Mouse (Mus musculus): ENCODE measurements around the gene Gja5. TPM values are rescaled to one million over a fixed set of nuclear protein-coding genes. Genes with fewer than 3 reads are reported as not detected.

The Gja5 gene
- polyA plus RNA-seq, 1 experiment from 2014 or later, result 2.5 TPM

GRCm38 (mm10) chr3:96882061-96882849 is 22.2 kb upstream of the Gja5 start:
- peaks cover 86% of the 10 kb centered on the region for H3K36me3 ChIP-seq
- ATAC-seq, result no peak
- no peaks in the 10 kb centered on the region for H3K27me3 ChIP-seq (replicated peaks)
- no peak overlapping the region for H3K9ac ChIP-seq
- H3K9me3 ChIP-seq (replicated peaks), result no peaks in the 10 kb centered on the region
- no peak overlapping the region for H3K27ac ChIP-seq
- H3K4me3 ChIP-seq, result no peak overlapping the region
- no peak overlapping the region for H3K4me2 ChIP-seq
- 85% methylated on average over 14 of the region's 14 CpGs for WGBS (ENCODE audit: insufficient replicate concordance)
- H3K4me1 ChIP-seq, result no peaks in the 10 kb centered on the region

GRCm38 (mm10) chr3:96883690-96884089 is 20.8 kb upstream of the Gja5 start:
- no peak for ATAC-seq
- Histone ChIP-seq H3K27ac (no peak overlapping the region), H3K9ac (no peak overlapping the region), H3K4me3 (no peak overlapping the region), H3K36me3 (peaks cover 89% of the 10 kb centered on the region), H3K27me3 (replicated peaks) (no peaks in the 10 kb centered on the region), H3K4me1 (no peaks in the 10 kb centered on the region), H3K4me2 (no peak overlapping the region), H3K9me3 (replicated peaks) (no peaks in the 10 kb centered on the region)
- WGBS (ENCODE audit: insufficient replicate concordance), result 86% methylated on average over 7 of the region's 7 CpGs

- Histone ChIP-seq H3K9me3 (replicated peaks) (no peaks in the 10 kb centered on the region), H3K27me3 (replicated peaks) (peaks cover 4% of the 10 kb centered on the region; the same call in 1 of the 2 replicates), H3K36me3 (peaks cover 8% of the 10 kb centered on the region), H3K27ac (no peak overlapping the region), H3K4me3 (no peak overlapping the region), H3K4me2 (no peak overlapping the region), H3K9ac (no peak overlapping the region), H3K4me1 (peaks cover 28% of the 10 kb centered on the region)
- no peak for ATAC-seq
- 72% methylated on average over 4 of the region's 4 CpGs for WGBS (ENCODE audit: insufficient replicate concordance)
These were observed 2.0 kb upstream of the Gja5 start for GRCm38 (mm10) chr3:96902336-96902999.

GRCm38 (mm10) chr3:96904851-96905541 is 503 bp downstream of the Gja5 start, which contains the start of gene Gpr89:
TSS of gene Gpr89 (minus strand) at chr3:96905346.
- WGBS (ENCODE audit: insufficient replicate concordance), result 2% methylated on average over 40 of the region's 40 CpGs
- Histone ChIP-seq H3K4me3 (peak within 1 kb of the TSS; percentile 94), H3K4me2 (peak within 1 kb of the TSS; percentile 88), H3K27me3 (replicated peaks) (peaks cover 8% of the 10 kb centered on the region; the same call in 1 of the 2 replicates), H3K9ac (peak within 1 kb of the TSS; percentile 93), H3K4me1 (peaks cover 28% of the 10 kb centered on the region), H3K27ac (0 out of 2 replicates have a peak within 1 kb of the TSS, but pooled peaks have one; percentile 26), H3K9me3 (replicated peaks) (no peaks in the 10 kb centered on the region), H3K36me3 (no peaks in the 10 kb centered on the region)
- ATAC-seq, result peak; percentile 96

GRCm38 (mm10) chr3:96905592-96905991 is 1.1 kb downstream of the Gja5 start:
- WGBS (ENCODE audit: insufficient replicate concordance), result 35% methylated on average over 9 of the region's 9 CpGs
- peak overlapping the region; percentile 88 for H3K4me2 ChIP-seq
- H3K36me3 ChIP-seq, result no peaks in the 10 kb centered on the region
- peaks cover 28% of the 10 kb centered on the region for H3K4me1 ChIP-seq
- peak; percentile 14 for ATAC-seq
- H3K27me3 ChIP-seq (replicated peaks), result peaks cover 8% of the 10 kb centered on the region; the same call in 1 of the 2 replicates
- H3K4me3 ChIP-seq, result peak overlapping the region; percentile 94
- H3K27ac ChIP-seq, result no peak overlapping the region
- H3K9ac ChIP-seq, result peak overlapping the region; percentile 93
- no peaks in the 10 kb centered on the region for H3K9me3 ChIP-seq (replicated peaks)

GRCm38 (mm10) chr3:96920991-96921390 is 16.5 kb downstream of the Gja5 start:
- H3K36me3 ChIP-seq, result no peaks in the 10 kb centered on the region
- H3K27ac ChIP-seq, result no peak overlapping the region
- no peak overlapping the region for H3K4me2 ChIP-seq
- 68% methylated on average over 7 of the region's 7 CpGs for WGBS (ENCODE audit: insufficient replicate concordance)
- no peak overlapping the region for H3K4me3 ChIP-seq
- no peak overlapping the region for H3K9ac ChIP-seq
- no peaks in the 10 kb centered on the region for H3K9me3 ChIP-seq (replicated peaks)
- H3K4me1 ChIP-seq, result no peaks in the 10 kb centered on the region
- ATAC-seq, result no peak
- peaks cover 7% of the 10 kb centered on the region for H3K27me3 ChIP-seq (replicated peaks)

- Histone ChIP-seq H3K36me3 (no peaks in the 10 kb centered on the region), H3K4me3 (no peak overlapping the region), H3K9ac (no peak overlapping the region), H3K27me3 (replicated peaks) (peaks cover 4% of the 10 kb centered on the region; the same call in 1 of the 2 replicates), H3K4me1 (no peaks in the 10 kb centered on the region), H3K27ac (no peak overlapping the region), H3K4me2 (no peak overlapping the region), H3K9me3 (replicated peaks) (no peaks in the 10 kb centered on the region)
- ATAC-seq, result no peak
- 74% methylated on average over 4 of the region's 4 CpGs for WGBS (ENCODE audit: insufficient replicate concordance)
These were observed 20.1 kb downstream of the Gja5 start for GRCm38 (mm10) chr3:96924631-96925030.

GRCm38 (mm10) chr3:96925920-96926319 is 21.4 kb downstream of the Gja5 start, which contains the start of gene Gja8:
TSS of gene Gja8 (minus strand) at chr3:96926020.
- H3K4me1 ChIP-seq, result no peaks in the 10 kb centered on the region
- ATAC-seq, result no peak
- H3K4me2 ChIP-seq, result no peak within 1 kb of the TSS
- no peaks in the 10 kb centered on the region for H3K9me3 ChIP-seq (replicated peaks)
- H3K27me3 ChIP-seq (replicated peaks), result 0 out of 2 replicates have a peak, but pooled peaks cover 3% of the 10 kb centered on the region
- no peak within 1 kb of the TSS for H3K4me3 ChIP-seq
- no peak within 1 kb of the TSS for H3K9ac ChIP-seq
- no peaks in the 10 kb centered on the region for H3K36me3 ChIP-seq
- H3K27ac ChIP-seq, result no peak within 1 kb of the TSS
- 57% methylated on average over 6 of the region's 6 CpGs for WGBS (ENCODE audit: insufficient replicate concordance)

- 46% methylated on average over 5 of the region's 5 CpGs for WGBS (ENCODE audit: insufficient replicate concordance)
- Histone ChIP-seq H3K4me1 (no peaks in the 10 kb centered on the region), H3K4me3 (no peak overlapping the region), H3K36me3 (no peaks in the 10 kb centered on the region), H3K27me3 (replicated peaks) (0 out of 2 replicates have a peak, but pooled peaks cover 10% of the 10 kb centered on the region), H3K9me3 (replicated peaks) (no peaks in the 10 kb centered on the region), H3K27ac (no peak overlapping the region), H3K9ac (no peak overlapping the region), H3K4me2 (no peak overlapping the region)
- no peak for ATAC-seq
These were observed 26.8 kb downstream of the Gja5 start for GRCm38 (mm10) chr3:96931261-96931681.

GRCm38 (mm10) chr3:96936241-96936640 is 31.7 kb downstream of the Gja5 start:
- no peaks in the 10 kb centered on the region for H3K4me1 ChIP-seq
- no peak for ATAC-seq
- no peak overlapping the region for H3K9ac ChIP-seq
- H3K27me3 ChIP-seq (replicated peaks), result peaks cover 20% of the 10 kb centered on the region
- WGBS (ENCODE audit: insufficient replicate concordance), result 7% methylated on average over 6 of the region's 6 CpGs
- no peaks in the 10 kb centered on the region for H3K9me3 ChIP-seq (replicated peaks)
- H3K4me2 ChIP-seq, result no peak overlapping the region
- H3K36me3 ChIP-seq, result no peaks in the 10 kb centered on the region
- H3K27ac ChIP-seq, result no peak overlapping the region
- no peak overlapping the region for H3K4me3 ChIP-seq

- no peak overlapping the region for H3K4me3 ChIP-seq
- no peaks in the 10 kb centered on the region for H3K9me3 ChIP-seq (replicated peaks)
- H3K4me1 ChIP-seq, result no peaks in the 10 kb centered on the region
- peaks cover 20% of the 10 kb centered on the region for H3K27me3 ChIP-seq (replicated peaks)
- no peak overlapping the region for H3K27ac ChIP-seq
- no peak overlapping the region for H3K9ac ChIP-seq
- ATAC-seq, result no peak
- H3K36me3 ChIP-seq, result no peaks in the 10 kb centered on the region
- H3K4me2 ChIP-seq, result no peak overlapping the region
- 33% methylated on average over 5 of the region's 5 CpGs for WGBS (ENCODE audit: insufficient replicate concordance)
These were observed 33.1 kb downstream of the Gja5 start for GRCm38 (mm10) chr3:96937606-96938005.

- H3K9ac ChIP-seq, result no peak overlapping the region
- no peak for ATAC-seq
- no peak overlapping the region for H3K4me2 ChIP-seq
- 13% methylated on average over 11 of the region's 11 CpGs for WGBS (ENCODE audit: insufficient replicate concordance)
- H3K27ac ChIP-seq, result no peak overlapping the region
- peaks cover 20% of the 10 kb centered on the region for H3K27me3 ChIP-seq (replicated peaks)
- H3K36me3 ChIP-seq, result no peaks in the 10 kb centered on the region
- no peak overlapping the region for H3K4me3 ChIP-seq
- no peaks in the 10 kb centered on the region for H3K4me1 ChIP-seq
- no peaks in the 10 kb centered on the region for H3K9me3 ChIP-seq (replicated peaks)
These were observed 34.2 kb downstream of the Gja5 start for GRCm38 (mm10) chr3:96938738-96939137.
